Mouse (Mus musculus) limb, embryonic 13.5 days (tissue): ENCODE measurements at regions not wholly inside any gene's neighbourhood (a gene's known extent, or its start where the extent isn't known, plus 50 kb on each side); places are given as distances from the start of the nearest gene placed in this dataset.

Experiments used
- ATAC-seq: fragments of 200-750 bp; cut with Nextera tagmentation; 2 replicates; pipeline ENCODE4 v1.8.0; 2017; ENCODE audit warnings: low read depth, moderate number of reproducible peaks, moderate TSS enrichment; ENCODE audit not compliant: low FRiP score
- H3K27ac ChIP-seq: fragments of 300-500 bp; sonication (generic); 2 replicates; pipeline ENCODE4 v1.5.1; 2015; ENCODE audit warnings: inconsistent platforms, mild to moderate bottlenecking, moderate library complexity
- H3K27me3 ChIP-seq: fragments of 300-500 bp; sonication (generic); 2 replicates; pipeline ENCODE4 v1.6.1; 2015; ENCODE audit warnings: mild to moderate bottlenecking, inconsistent platforms
- H3K36me3 ChIP-seq: fragments of 300-500 bp; sonication (generic); 2 replicates; pipeline ENCODE4 v1.6.1; 2015; ENCODE audit warnings: inconsistent platforms, mild to moderate bottlenecking, moderate library complexity
- H3K4me1 ChIP-seq: fragments of 300-500 bp; sonication (generic); 2 replicates; pipeline ENCODE4 v1.6.1; 2015; ENCODE audit warnings: inconsistent platforms
- H3K4me2 ChIP-seq: fragments of 300-500 bp; sonication (generic); replicated peaks from 2 replicates; pipeline ENCODE4 v1.6.1; 2015; ENCODE audit warnings: inconsistent platforms, mild to moderate bottlenecking, moderate library complexity
- H3K4me3 ChIP-seq: fragments of 300-500 bp; sonication (generic); 2 replicates; pipeline ENCODE4 v1.5.1; 2015; ENCODE audit warnings: moderate library complexity, mild to moderate bottlenecking, inconsistent platforms
- H3K9ac ChIP-seq: fragments of 300-500 bp; sonication (generic); 2 replicates; pipeline ENCODE4 v1.6.1; 2015; ENCODE audit warnings: mild to moderate bottlenecking, inconsistent platforms
- H3K9me3 ChIP-seq: fragments of 300-500 bp; sonication (generic); 2 replicates; pipeline ENCODE4 v1.6.1; 2016; ENCODE audit warnings: inconsistent platforms
- WGBS: fragments of 180-500 bp; shearing (Covaris S2); methylation state at CpG from one replicate; pipeline ENCODE4 v1.1.7; 2015; 5-methylcytosine and 5-hydroxymethylcytosine counted together

DNA sequence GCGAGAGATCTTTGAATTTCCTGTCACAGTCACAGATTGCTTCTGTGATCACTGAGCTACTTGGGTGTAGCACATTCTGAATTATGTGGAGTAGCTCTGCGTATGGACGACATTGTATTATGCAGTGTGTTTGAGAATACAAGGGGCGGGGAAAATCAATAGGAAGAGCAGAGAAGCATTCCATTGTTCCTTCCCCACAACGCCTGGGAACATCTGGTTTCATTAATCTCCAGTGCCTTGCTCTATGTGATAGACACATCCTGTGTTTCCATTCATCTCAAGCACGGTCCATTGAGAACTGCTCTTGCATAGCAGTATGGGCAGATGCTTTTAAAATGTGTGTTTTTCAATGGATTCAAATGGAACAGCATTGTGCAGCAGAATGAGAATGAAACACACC, 326.9 kb upstream of the Rgmb start:
- Histone ChIP-seq H3K4me1 (no peaks in the 10 kb centered on the region), H3K4me2 (no peak overlapping the region), H3K27ac (no peak overlapping the region), H3K9ac (no peak overlapping the region), H3K4me3 (no peak overlapping the region), H3K9me3 (no peaks in the 10 kb centered on the region), H3K27me3 (no peaks in the 10 kb centered on the region), H3K36me3 (no peaks in the 10 kb centered on the region)
- WGBS = 42% methylated on average over 6 of the region's 6 CpGs
- ATAC-seq = peak; percentile 78

DNA sequence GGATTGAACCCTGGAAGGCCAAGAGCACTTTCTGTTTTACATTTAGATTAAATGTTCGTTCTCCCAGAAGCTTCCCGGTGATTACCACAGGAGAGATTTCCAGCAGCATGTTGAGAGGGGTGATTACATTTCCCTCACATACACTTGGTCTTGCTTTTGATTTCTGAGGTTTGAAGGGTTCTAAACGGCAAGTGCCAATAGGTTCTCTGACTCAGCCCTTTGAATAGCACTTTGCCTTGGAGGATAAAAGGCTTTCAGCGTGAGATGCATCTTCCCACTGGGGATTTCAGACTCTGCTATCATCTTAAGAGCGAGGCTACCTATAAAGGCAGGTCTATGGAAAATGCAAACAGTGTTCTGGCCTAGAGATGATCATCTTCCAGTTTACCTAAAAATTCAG, 326.3 kb upstream of the Rgmb start:
- H3K9me3 ChIP-seq = no peaks in the 10 kb centered on the region
- H3K4me1 ChIP-seq = no peaks in the 10 kb centered on the region
- 56% methylated on average over 5 of the region's 5 CpGs for whole genome bisulfite sequencing
- no peak for ATAC-seq
- no peak overlapping the region for H3K27ac ChIP-seq
- H3K36me3 ChIP-seq = no peaks in the 10 kb centered on the region
- no peak overlapping the region for H3K4me2 ChIP-seq
- H3K27me3 ChIP-seq = no peaks in the 10 kb centered on the region
- H3K4me3 ChIP-seq = no peak overlapping the region
- no peak overlapping the region for H3K9ac ChIP-seq

DNA sequence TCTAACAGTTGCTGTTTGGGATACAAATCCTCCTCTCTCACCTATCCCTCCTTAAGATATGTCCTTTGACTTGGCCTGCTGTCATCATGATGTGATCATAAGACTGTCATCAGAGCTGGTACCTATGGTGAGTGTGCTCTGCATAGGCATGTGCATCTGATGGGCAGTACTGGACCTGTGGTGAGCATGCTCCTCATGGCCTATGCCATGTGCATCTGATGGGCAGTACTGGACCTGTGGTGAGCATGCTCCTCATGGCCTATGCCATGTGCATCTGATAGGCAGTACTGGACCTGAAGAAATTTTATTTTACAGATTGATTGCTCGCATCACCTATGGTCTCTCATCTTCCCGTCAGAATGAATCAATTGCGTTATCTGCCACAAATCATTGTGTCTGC, 325.8 kb upstream of the Rgmb start:
- no peak overlapping the region for H3K27ac ChIP-seq
- H3K4me1 ChIP-seq = no peaks in the 10 kb centered on the region
- H3K36me3 ChIP-seq = no peaks in the 10 kb centered on the region
- 84% methylated on average over 3 of the region's 3 CpGs for WGBS
- no peak overlapping the region for H3K4me3 ChIP-seq
- H3K27me3 ChIP-seq = no peaks in the 10 kb centered on the region
- H3K9me3 ChIP-seq = no peaks in the 10 kb centered on the region
- H3K9ac ChIP-seq = no peak overlapping the region
- no peak for ATAC-seq
- no peak overlapping the region for H3K4me2 ChIP-seq

DNA sequence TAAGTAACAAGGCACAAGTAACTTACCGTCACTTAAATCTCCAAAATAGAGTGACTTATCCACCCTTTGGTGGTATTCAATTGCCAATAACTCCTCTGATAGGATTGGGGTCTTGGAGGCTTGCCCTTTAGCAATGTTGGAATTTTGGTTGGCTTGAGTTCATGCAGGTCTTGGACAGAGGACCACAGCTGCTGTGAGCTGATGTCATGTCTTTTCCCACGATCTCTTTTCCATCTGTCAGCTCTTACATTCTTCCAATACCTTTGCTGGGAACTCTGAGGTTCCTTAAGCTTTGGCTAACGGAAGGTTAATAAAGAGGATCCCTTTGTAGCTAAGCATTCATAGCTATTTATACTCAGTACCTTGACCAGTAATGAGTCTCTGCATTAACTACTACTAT, 324.7 kb upstream of the Rgmb start:
- Histone ChIP-seq H3K4me3 (no peak overlapping the region), H3K4me1 (no peaks in the 10 kb centered on the region), H3K36me3 (no peaks in the 10 kb centered on the region), H3K27ac (no peak overlapping the region), H3K27me3 (no peaks in the 10 kb centered on the region), H3K4me2 (no peak overlapping the region), H3K9me3 (no peaks in the 10 kb centered on the region), H3K9ac (no peak overlapping the region)
- ATAC-seq = no peak
- WGBS = 65% methylated on average over 3 of the region's 3 CpGs
